ENCODE assay signal across 12 mouse cellular contexts in genomic region chr3:135673695-135674094, GRCm38 (mm10). TPM values are rescaled to one million over a fixed set of nuclear protein-coding genes. Genes with fewer than 3 reads are reported as not detected.
DNase-seq lines count a peak whose midpoint lies in the region; ATAC-seq lines count a peak whose summit lies in the region.
"Had no signal": no experiment of that assay in that cellular context is flagged by ENCODE, and none has a peak within 500 bp of the region (broad histone marks: within the 10 kb centered on the region; RNA-seq: fewer than 3 reads in every experiment).

No protein-coding gene starts in this region.

- no peak for DNase-seq in forebrain, embryonic 11.5 days (ENCODE audit: low spot score)
- DNase-seq in midbrain, embryonic 10.5 days (ENCODE audit: low spot score): no peak
- DNase-seq in liver, embryonic 13.5 days: no peak
- no peak for DNase-seq in adrenal gland, postnatal 4 days (ENCODE audit: low spot score in 2 of 2)
- no peak for DNase-seq in embryo, embryonic 9.5 days (ENCODE audit: extremely low spot score)
- DNase-seq: kidney, adult 11 months had no signal

- peak; percentile 41; the same call in 1 of the 2 replicates for ATAC-seq in forebrain, embryonic 15.5 days (replicated peaks)
- ATAC-seq in forebrain, embryonic 11.5 days (replicated peaks; ENCODE audit: low FRiP score): no peak
- ATAC-seq in midbrain, embryonic 13.5 days: peak; percentile 65
- ATAC-seq in liver, embryonic 13.5 days (ENCODE audit: low read depth): peak; percentile 35; the same call in 1 of the 2 replicates
- peak; percentile 79 for ATAC-seq in stomach, embryonic 15.5 days (ENCODE audit: insufficient read depth, low FRiP score, low read depth)
- ATAC-seq: CD4-positive, CD25-positive, alpha-beta regulatory T cell, adult 4 months had no signal

- 33% methylated on average over 7 of the region's 7 CpGs for WGBS in forebrain, embryonic 15.5 days
- 78% methylated on average over 7 of the region's 7 CpGs for WGBS in forebrain, embryonic 11.5 days
- 33% methylated on average over 7 of the region's 7 CpGs for WGBS in midbrain, embryonic 13.5 days
- WGBS in midbrain, embryonic 10.5 days: 69% methylated on average over 7 of the region's 7 CpGs
- WGBS in liver, embryonic 13.5 days (ENCODE audit: insufficient replicate concordance): 53% methylated on average over 7 of the region's 7 CpGs
- whole genome bisulfite sequencing in stomach, embryonic 15.5 days: 42% methylated on average over 7 of the region's 7 CpGs

- H3K4me1 ChIP-seq in forebrain, embryonic 15.5 days: peaks cover 20% of the 10 kb centered on the region
- H3K4me1 ChIP-seq in forebrain, embryonic 11.5 days (replicated peaks; ENCODE audit: control insufficient read depth, insufficient read depth, low read length): no peaks in the 10 kb centered on the region
- H3K4me1 ChIP-seq in midbrain, embryonic 13.5 days (replicated peaks): peaks cover 34% of the 10 kb centered on the region
- H3K4me1 ChIP-seq in midbrain, embryonic 10.5 days: peaks cover 23% of the 10 kb centered on the region
- peaks cover 38% of the 10 kb centered on the region for H3K4me1 ChIP-seq in liver, embryonic 13.5 days (replicated peaks)
- H3K4me1 ChIP-seq in stomach, embryonic 15.5 days: peaks cover 20% of the 10 kb centered on the region; the same call in 1 of the 2 replicates

- no peak overlapping the region for H3K9ac ChIP-seq in forebrain, embryonic 15.5 days (replicated peaks)
- H3K9ac ChIP-seq in forebrain, embryonic 11.5 days (ENCODE audit: low read length): no peak overlapping the region
- H3K9ac ChIP-seq in midbrain, embryonic 13.5 days (replicated peaks): no peak overlapping the region
- no peak overlapping the region for H3K9ac ChIP-seq in liver, embryonic 13.5 days
- no peak overlapping the region for H3K9ac ChIP-seq in stomach, embryonic 15.5 days
- H3K9ac ChIP-seq: limb, embryonic 13.5 days had no signal

- no peaks in the 10 kb centered on the region for H3K27me3 ChIP-seq in forebrain, embryonic 15.5 days
- no peaks in the 10 kb centered on the region for H3K27me3 ChIP-seq in forebrain, embryonic 11.5 days (ENCODE audit: control insufficient read depth, insufficient read depth, low read length)
- H3K27me3 ChIP-seq in midbrain, embryonic 13.5 days: no peaks in the 10 kb centered on the region
- no peaks in the 10 kb centered on the region for H3K27me3 ChIP-seq in midbrain, embryonic 10.5 days (ENCODE audit: low read depth, poor library complexity, severe bottlenecking)
- no peaks in the 10 kb centered on the region for H3K27me3 ChIP-seq in liver, embryonic 13.5 days
- no peaks in the 10 kb centered on the region for H3K27me3 ChIP-seq in stomach, embryonic 15.5 days (replicated peaks)
- H3K27me3 ChIP-seq: limb, embryonic 13.5 days had no signal

- H3K9me3 ChIP-seq in forebrain, embryonic 15.5 days: no peaks in the 10 kb centered on the region
- no peaks in the 10 kb centered on the region for H3K9me3 ChIP-seq in forebrain, embryonic 11.5 days (ENCODE audit: control insufficient read depth, low read length)
- H3K9me3 ChIP-seq in midbrain, embryonic 13.5 days: no peaks in the 10 kb centered on the region
- no peaks in the 10 kb centered on the region; the same call in 1 of the 2 replicates for H3K9me3 ChIP-seq in midbrain, embryonic 10.5 days (replicated peaks)
- no peaks in the 10 kb centered on the region for H3K9me3 ChIP-seq in liver, embryonic 13.5 days (replicated peaks)
- H3K9me3 ChIP-seq in stomach, embryonic 15.5 days: no peaks in the 10 kb centered on the region
- H3K9me3 ChIP-seq: limb, embryonic 13.5 days had no signal

- H3K27ac ChIP-seq in forebrain, embryonic 15.5 days (replicated peaks): no peak overlapping the region
- H3K27ac ChIP-seq in forebrain, embryonic 11.5 days (ENCODE audit: low read depth, low read length): no peak overlapping the region
- H3K27ac ChIP-seq in midbrain, embryonic 13.5 days: peak overlapping the region; percentile 47
- no peak overlapping the region for H3K27ac ChIP-seq in midbrain, embryonic 10.5 days (replicated peaks)
- no peak overlapping the region for H3K27ac ChIP-seq in liver, embryonic 13.5 days
- peak overlapping the region; percentile 74; the same call in 1 of the 2 replicates for H3K27ac ChIP-seq in stomach, embryonic 15.5 days
- H3K27ac ChIP-seq: limb, embryonic 13.5 days had no signal

- no peaks in the 10 kb centered on the region for H3K36me3 ChIP-seq in forebrain, embryonic 15.5 days
- H3K36me3 ChIP-seq in forebrain, embryonic 11.5 days (ENCODE audit: control insufficient read depth, insufficient read depth, low read length): no peaks in the 10 kb centered on the region
- peaks cover 4% of the 10 kb centered on the region; the same call in 1 of the 2 replicates for H3K36me3 ChIP-seq in midbrain, embryonic 13.5 days
- peaks cover 6% of the 10 kb centered on the region; the same call in 1 of the 2 replicates for H3K36me3 ChIP-seq in midbrain, embryonic 10.5 days
- H3K36me3 ChIP-seq in liver, embryonic 13.5 days: 0 out of 2 replicates have a peak, but pooled peaks cover 6% of the 10 kb centered on the region
- H3K36me3 ChIP-seq in stomach, embryonic 15.5 days: no peaks in the 10 kb centered on the region; the same call in 1 of the 2 replicates

- H3K4me2 ChIP-seq in forebrain, embryonic 15.5 days (replicated peaks): no peak overlapping the region
- no peak overlapping the region for H3K4me2 ChIP-seq in forebrain, embryonic 11.5 days (ENCODE audit: low read depth, low read length, severe bottlenecking)
- H3K4me2 ChIP-seq in midbrain, embryonic 13.5 days (replicated peaks): no peak overlapping the region
- 0 out of 2 replicates have a peak overlapping the region, but pooled peaks have one; percentile 9 for H3K4me2 ChIP-seq in liver, embryonic 13.5 days
- no peak overlapping the region for H3K4me2 ChIP-seq in stomach, embryonic 15.5 days
- H3K4me2 ChIP-seq: limb, embryonic 13.5 days had no signal

- H3K4me3 ChIP-seq in forebrain, embryonic 15.5 days: no peak overlapping the region
- no peak overlapping the region for H3K4me3 ChIP-seq in forebrain, embryonic 11.5 days (ENCODE audit: low read depth, low read length)
- no peak overlapping the region for H3K4me3 ChIP-seq in midbrain, embryonic 13.5 days (replicated peaks)
- H3K4me3 ChIP-seq in midbrain, embryonic 10.5 days: no peak overlapping the region
- no peak overlapping the region for H3K4me3 ChIP-seq in liver, embryonic 13.5 days (replicated peaks)
- no peak overlapping the region for H3K4me3 ChIP-seq in stomach, embryonic 15.5 days (replicated peaks)
- H3K4me3 ChIP-seq: erythroblast, embryonic 14.5 days; limb, embryonic 13.5 days had no signal

RNA-seq across cellular contexts. Expression of gene Nfkb1, which starts 17.7 kb away (rescaled TPM):
- 5.9 and 7.1 TPM in 2 replicates for polyA plus RNA-seq in forebrain, embryonic 15.5 days (2015; fragmentation: Nextera tagmentation; extraction: Ambion mirVana)
- 14.5 and 14.6 TPM in 2 replicates for polyA plus RNA-seq in forebrain, embryonic 11.5 days (2014; fragmentation: Nextera tagmentation; extraction: Ambion mirVana)
- 6.8 and 7.2 TPM in 2 replicates for polyA plus RNA-seq in midbrain, embryonic 13.5 days (2015; fragmentation: Nextera tagmentation; extraction: Ambion mirVana)
- 9.0 and 10.6 TPM in 2 replicates for polyA plus RNA-seq in midbrain, embryonic 10.5 days (2016; fragmentation: Nextera tagmentation; extraction: Ambion mirVana)
- 13.9 and 14.1 TPM in 2 replicates for polyA plus RNA-seq in liver, embryonic 13.5 days (2015; fragmentation: Nextera tagmentation; extraction: Ambion mirVana)
- polyA plus RNA-seq in stomach, embryonic 15.5 days (2015; fragmentation: Nextera tagmentation; extraction: Ambion mirVana): 24.5 and 25.9 TPM in 2 replicates
- total RNA-seq in adrenal gland, postnatal 4 days (2021): 10 to 100 TPM; 71.3 to 74.6 TPM

Comparison
In these comparisons a context has a peak if more than half of its experiments do, and no peak if none do; other contexts are left out.
1. H3K27ac ChIP-seq: peak in midbrain, embryonic 13.5 days (single experiment) and stomach, embryonic 15.5 days (single experiment); none in forebrain, embryonic 15.5 days (single experiment), forebrain, embryonic 11.5 days (single experiment), midbrain, embryonic 10.5 days (single experiment) and liver, embryonic 13.5 days (single experiment).